Mouse (Mus musculus): ENCODE results near the gene Il11ra2. TPM values are rescaled to one million over a fixed set of nuclear protein-coding genes. Genes with fewer than 3 reads are reported as not detected.
"Not testable (repeated sequence)": the region's sequence is repeated elsewhere in the genome, so short reads cannot be mapped to it uniquely, and the experiment has no call there.

Gene Il11ra2
- total RNA-seq (2021), result not detected
- long read RNA-seq, experiment 1, result 0 reads
- long read RNA-seq, experiment 2, result 0 reads

GRCm38 (mm10) chr4:42661793-42662192 lies at the start of gene Il11ra2:
Il11ra2 (minus strand) TSS chr4:42661893.
- DNase-seq (ENCODE audit: low spot score in 2 of 2), result not testable (repeated sequence)

- DNase-seq (ENCODE audit: low spot score in 2 of 2), result not testable (repeated sequence)
These were observed 20.5 kb upstream of the Il11ra2 start for GRCm38 (mm10) chr4:42682183-42682524.

DNA sequence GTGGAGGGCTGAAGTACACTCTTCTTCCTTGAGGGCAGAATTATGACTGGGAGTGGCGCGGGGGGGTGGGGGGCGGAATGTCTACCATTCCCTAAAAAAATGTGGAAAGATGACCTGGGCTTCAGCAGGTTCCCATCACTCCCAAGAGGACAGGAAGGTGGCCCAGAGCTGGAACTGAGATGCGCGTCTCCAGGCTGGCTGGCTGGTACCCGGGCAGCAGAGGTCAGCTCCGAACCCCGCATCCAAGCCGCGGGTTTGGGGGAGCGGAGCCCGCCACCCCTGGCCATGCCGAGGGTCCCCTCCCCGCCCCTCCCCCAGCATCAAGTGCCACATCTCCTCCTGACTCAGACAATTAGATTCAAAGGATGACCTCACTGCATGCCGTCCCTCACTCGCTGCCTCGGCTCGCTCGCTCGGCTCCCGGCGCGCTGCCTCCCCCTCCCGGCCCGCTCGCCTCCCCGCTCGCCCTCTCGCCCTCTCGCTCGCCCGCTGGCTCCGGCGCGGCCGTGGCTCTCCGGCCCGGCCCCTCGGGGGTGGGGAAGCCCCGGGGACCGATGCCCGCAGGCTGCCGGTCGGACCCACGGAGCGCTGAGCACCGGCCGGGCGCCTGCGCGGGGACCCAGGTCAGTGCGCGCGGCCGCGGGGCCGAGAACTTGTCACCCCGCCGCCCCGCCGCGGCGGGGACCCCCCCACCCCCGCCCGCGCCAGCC lies 19.9 kb upstream of the Il11ra2 start:
- not testable (repeated sequence) for DNase-seq (ENCODE audit: low spot score in 2 of 2)

DNA sequence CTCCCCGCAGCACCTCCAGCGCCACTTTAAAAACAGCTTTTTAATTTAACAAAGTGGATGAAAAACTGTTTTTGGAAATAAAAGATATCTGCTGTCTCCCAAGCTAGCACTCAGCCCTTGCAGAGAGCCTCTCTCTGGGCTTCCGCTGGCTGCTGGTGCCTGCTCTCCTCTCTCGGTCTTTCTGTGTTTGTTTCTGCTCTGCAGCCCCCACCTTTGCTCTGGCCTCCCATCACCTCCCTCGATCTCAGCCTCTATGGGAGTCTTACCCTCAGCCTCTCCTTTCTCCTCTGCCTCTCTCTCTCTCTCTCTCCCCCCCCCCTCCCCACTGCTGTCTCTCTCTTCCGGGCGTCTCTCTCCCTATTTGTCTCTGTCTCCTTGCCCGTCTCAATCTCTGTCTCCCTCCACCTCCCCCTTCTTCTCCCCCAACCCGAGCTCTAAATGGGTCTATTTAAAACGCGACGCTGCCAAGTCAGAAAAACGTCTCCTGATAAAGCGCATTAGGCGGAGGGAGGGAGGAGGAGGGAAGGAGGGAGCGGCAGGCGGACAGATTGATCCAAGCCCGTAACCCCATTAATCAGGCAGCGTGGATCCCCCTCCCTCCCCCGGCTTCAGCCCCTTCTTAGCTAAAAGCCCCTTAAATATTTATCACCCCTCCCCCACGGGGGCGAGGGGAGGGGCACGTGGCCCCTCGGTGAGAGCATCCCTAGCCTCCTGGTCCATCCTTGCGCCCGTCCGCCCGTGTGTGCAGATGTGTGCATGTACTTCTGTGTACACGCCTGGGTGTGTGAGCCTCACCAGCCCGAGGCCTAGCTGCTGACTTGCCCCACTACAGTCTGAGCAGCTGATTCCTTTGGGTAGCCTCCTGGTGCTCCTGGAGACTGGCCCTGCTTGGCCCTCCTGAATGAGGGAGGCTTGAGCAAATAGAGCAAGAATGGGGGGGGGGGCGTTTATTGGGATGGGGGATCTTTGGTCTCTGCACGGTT lies 19.0 kb upstream of the Il11ra2 start:
- DNase-seq (ENCODE audit: low spot score in 2 of 2), result not testable (repeated sequence)

DNA sequence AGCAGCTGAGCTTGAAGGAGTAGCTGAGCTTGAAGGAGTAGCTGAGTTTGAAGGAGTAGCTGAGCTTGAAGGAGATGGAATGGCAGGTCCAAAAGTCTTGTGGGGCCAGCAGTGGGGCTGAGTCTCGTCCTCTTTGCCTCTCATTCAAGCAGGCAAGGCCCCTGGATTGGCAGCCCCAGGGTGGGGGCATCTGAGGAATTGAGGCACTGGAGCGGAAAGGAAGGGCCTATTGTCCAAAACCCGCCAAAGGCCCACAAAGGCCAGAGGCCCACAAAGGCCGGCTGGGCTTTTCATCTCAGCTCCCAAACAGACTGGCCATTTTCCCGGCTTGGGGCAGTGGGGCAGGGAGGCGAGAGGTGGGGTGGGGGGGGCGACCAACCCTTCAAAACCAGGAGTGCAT lies 17.7 kb upstream of the Il11ra2 start:
- not testable (repeated sequence) for DNase-seq (ENCODE audit: low spot score in 2 of 2)

DNA sequence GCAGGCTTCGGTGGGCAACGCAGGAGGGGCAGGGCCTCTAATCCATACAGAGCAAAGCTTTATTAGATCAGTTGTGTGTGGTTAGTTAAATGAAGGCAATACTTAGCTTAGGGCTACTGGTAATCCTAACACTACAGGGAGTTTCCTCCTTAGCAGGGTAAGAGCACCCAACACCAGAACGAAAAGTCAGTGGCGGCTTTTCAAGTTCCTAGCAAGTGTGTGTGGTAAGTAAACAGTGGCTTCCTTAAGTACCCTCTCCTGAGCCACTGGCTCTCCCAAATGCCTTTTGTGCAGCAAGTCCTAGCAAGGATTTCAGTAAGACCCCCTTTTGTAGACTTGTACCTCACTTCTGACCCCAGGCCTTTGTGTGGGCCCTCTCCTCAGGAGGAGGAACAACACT lies 13.7 kb upstream of the Il11ra2 start:
- DNase-seq (ENCODE audit: low spot score in 2 of 2), result not testable (repeated sequence)

DNA sequence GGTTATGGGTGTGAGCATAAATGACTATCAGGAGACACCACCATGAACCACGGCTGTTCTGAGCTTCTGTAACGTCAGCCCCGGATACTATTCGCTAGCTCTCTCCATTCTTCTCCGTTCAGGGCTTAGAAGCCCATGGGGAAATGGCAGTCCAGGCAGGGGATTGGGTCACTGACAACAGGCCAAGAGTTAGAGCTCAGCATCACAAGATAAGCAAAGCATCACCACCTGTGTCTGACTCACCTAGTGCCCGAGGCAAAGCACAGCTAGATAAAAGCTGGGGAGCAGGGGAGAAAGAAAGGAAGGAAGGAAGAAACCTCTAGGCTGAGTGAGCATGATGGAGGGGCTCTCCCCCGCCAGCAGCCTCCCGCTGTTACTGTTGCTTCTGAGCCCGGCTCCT lies 6.7 kb downstream of the Il11ra2 start, which contains the start of gene Ccl27b:
Ccl27b (plus strand) TSS at position 301 of the 400 bp plus-strand sequence.
- DNase-seq (ENCODE audit: low spot score in 2 of 2), result not testable (repeated sequence)

GRCm38 (mm10) chr4:42629419-42629818 lies 32.3 kb downstream of the Il11ra2 start, which contains the start of gene Gm2564:
Gm2564 (plus strand) TSS chr4:42629719.
- DNase-seq (ENCODE audit: low spot score in 2 of 2), result not testable (repeated sequence)

GRCm38 (mm10) chr4:42611895-42612294 lies 49.8 kb downstream of the Il11ra2 start, which contains the start of gene Gm10591:
Gm10591 (plus strand) TSS chr4:42612195.
- DNase-seq (ENCODE audit: low spot score in 2 of 2), result not testable (repeated sequence)

Other genes starting within 250 kb of the Il11ra2 start
- not detected for gene Gm21586, start 222.5 kb downstream of the Il11ra2 start, total RNA-seq (2021)
- under 1 TPM; 0.32 to 0.66 TPM for gene Gm2163, start 195.1 kb downstream of the Il11ra2 start, total RNA-seq (2021)
- not detected for gene Fam205a2, start 133.7 kb downstream of the Il11ra2 start, total RNA-seq (2021)
- not detected for gene Gm10591, start 49.7 kb downstream of the Il11ra2 start, total RNA-seq (2021)
- 10 to 100 TPM; 14.5 to 19.7 TPM for gene Gm2564, start 32.2 kb downstream of the Il11ra2 start, total RNA-seq (2021)
- gene Ccl27b, start 6.6 kb downstream of the Il11ra2 start, total RNA-seq (2021), result 1 to 10 TPM in 1 of 2 experiments, not detected in 1; 5.9 TPM
- under 1 TPM in 1 of 2 experiments, not detected in 1; 0.86 TPM for gene 4930578G10Rik, start 73.7 kb upstream of the Il11ra2 start, total RNA-seq (2021)
- gene Ccl19, start 94.7 kb upstream of the Il11ra2 start, total RNA-seq (2021), result 1 to 10 TPM; 1.5 to 3.2 TPM
- gene Ccl21a, start 112.1 kb upstream of the Il11ra2 start, total RNA-seq (2021), result 10 to 100 TPM in 1 of 2 experiments, 1 to 10 TPM in 1; 3.1 to 10.2 TPM
- gene Fam205a1, start 192.0 kb upstream of the Il11ra2 start, total RNA-seq (2021), result not detected
- under 1 TPM in 1 of 2 experiments, not detected in 1; 0.27 TPM for gene Gm12394, start 194.9 kb upstream of the Il11ra2 start, total RNA-seq (2021)
- under 1 TPM in 1 of 2 experiments, not detected in 1; 0.19 TPM for gene Fam205c, start 212.3 kb upstream of the Il11ra2 start, total RNA-seq (2021)

All from adrenal gland, adult 18-20 months (tissue).